Mouse (Mus musculus): ENCODE measurements around the gene Gm4952. TPM values are rescaled to one million over a fixed set of nuclear protein-coding genes. Genes with fewer than 3 reads are reported as not detected.

The Gm4952 gene
- total and polyA plus RNA-seq, 3 experiments: not detected

GRCm38 (mm10) chr19:12608336-12608735 lies 8.6 kb downstream of the Gm4952 start:
- TF ChIP-seq CTCF (IDR thresholded peaks at IDR 0.05): no peak
- no peak for TF ChIP-seq EP300 (IDR thresholded peaks at IDR 0.05; ENCODE audit: insufficient read depth, low read depth, low read length)
- TF ChIP-seq POLR2A (IDR thresholded peaks at IDR 0.05; ENCODE audit: insufficient read depth, low read depth, low read length): no peak
- Histone ChIP-seq H3K9ac (ENCODE audit: low read depth, low read length) (no peak overlapping the region), H3K4me1 (ENCODE audit: control insufficient read depth, insufficient read depth, low read length) (no peaks in the 10 kb centered on the region), H3K4me3 (no peak overlapping the region), H3K79me2 (replicated peaks; ENCODE audit: control insufficient read depth, insufficient read depth, low read length) (no peaks in the 10 kb centered on the region), H3K36me3 (ENCODE audit: control insufficient read depth, insufficient read depth, low read length) (no peaks in the 10 kb centered on the region), H3K27me3 (ENCODE audit: control insufficient read depth, insufficient read depth, low read length) (no peaks in the 10 kb centered on the region), H3K27ac (no peak overlapping the region)
- DNase-seq: no peak
- intact Hi-C loops (cut with DNase I): no loop called here

GRCm38 (mm10) chr19:12613646-12614045 lies 13.9 kb downstream of the Gm4952 start:
- no peaks in the 10 kb centered on the region for H3K36me3 ChIP-seq (ENCODE audit: control insufficient read depth, insufficient read depth, low read length)
- no peak overlapping the region for H3K27ac ChIP-seq
- no peaks in the 10 kb centered on the region for H3K79me2 ChIP-seq (replicated peaks; ENCODE audit: control insufficient read depth, insufficient read depth, low read length)
- intact Hi-C loops (cut with DNase I): no loop called here
- no peak overlapping the region for H3K4me3 ChIP-seq
- no peak overlapping the region for H3K9ac ChIP-seq (ENCODE audit: low read depth, low read length)
- no peak for DNase-seq
- no peak for TF ChIP-seq POLR2A (IDR thresholded peaks at IDR 0.05; ENCODE audit: insufficient read depth, low read depth, low read length)
- no peak for TF ChIP-seq CTCF (IDR thresholded peaks at IDR 0.05)
- TF ChIP-seq EP300 (IDR thresholded peaks at IDR 0.05; ENCODE audit: insufficient read depth, low read depth, low read length): no peak
- H3K4me1 ChIP-seq (ENCODE audit: control insufficient read depth, insufficient read depth, low read length): no peaks in the 10 kb centered on the region
- 70% methylated on average over 1 of the region's 1 CpGs for WGBS
- H3K27me3 ChIP-seq (ENCODE audit: control insufficient read depth, insufficient read depth, low read length): no peaks in the 10 kb centered on the region

DNA sequence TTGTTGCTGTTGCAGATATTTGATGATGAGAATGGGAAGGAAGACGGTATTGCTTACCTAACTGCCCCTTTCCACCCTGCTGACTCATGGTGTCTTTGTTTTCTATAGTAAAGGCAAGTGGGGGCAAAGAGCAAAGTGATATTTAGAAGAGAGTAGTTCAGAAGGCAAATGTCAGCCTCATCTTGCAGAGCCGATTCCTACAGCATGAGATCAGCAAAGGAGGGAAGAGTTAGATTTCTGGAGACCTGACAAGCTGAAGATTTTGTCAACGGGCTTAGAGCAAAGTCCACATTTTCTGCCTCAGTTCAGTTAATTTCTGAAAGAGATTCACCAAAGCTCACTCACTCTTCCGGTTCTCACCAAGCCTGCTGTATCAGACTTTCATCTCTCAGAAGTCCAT lies 33.4 kb downstream of the Gm4952 start, which contains the start of gene Glyat:
Gene Glyat, plus strand, starts transcription at position 133 of the 400 bp plus-strand sequence.
- Histone ChIP-seq H3K79me2 (replicated peaks; ENCODE audit: control insufficient read depth, insufficient read depth, low read length) (no peaks in the 10 kb centered on the region), H3K27me3 (ENCODE audit: control insufficient read depth, insufficient read depth, low read length) (no peaks in the 10 kb centered on the region), H3K36me3 (ENCODE audit: control insufficient read depth, insufficient read depth, low read length) (no peaks in the 10 kb centered on the region), H3K4me1 (ENCODE audit: control insufficient read depth, insufficient read depth, low read length) (no peaks in the 10 kb centered on the region), H3K27ac (no peak within 1 kb of the TSS), H3K4me3 (no peak within 1 kb of the TSS), H3K9ac (ENCODE audit: low read depth, low read length) (no peak within 1 kb of the TSS)
- TF ChIP-seq POLR2A (IDR thresholded peaks at IDR 0.05; ENCODE audit: insufficient read depth, low read depth, low read length) (no peak), CTCF (IDR thresholded peaks at IDR 0.05) (no peak), EP300 (IDR thresholded peaks at IDR 0.05; ENCODE audit: insufficient read depth, low read depth, low read length) (no peak)
- intact Hi-C loops (cut with DNase I): no loop called here
- no peak for DNase-seq
- 54% methylated on average over 4 of the region's 4 CpGs for WGBS

DNA sequence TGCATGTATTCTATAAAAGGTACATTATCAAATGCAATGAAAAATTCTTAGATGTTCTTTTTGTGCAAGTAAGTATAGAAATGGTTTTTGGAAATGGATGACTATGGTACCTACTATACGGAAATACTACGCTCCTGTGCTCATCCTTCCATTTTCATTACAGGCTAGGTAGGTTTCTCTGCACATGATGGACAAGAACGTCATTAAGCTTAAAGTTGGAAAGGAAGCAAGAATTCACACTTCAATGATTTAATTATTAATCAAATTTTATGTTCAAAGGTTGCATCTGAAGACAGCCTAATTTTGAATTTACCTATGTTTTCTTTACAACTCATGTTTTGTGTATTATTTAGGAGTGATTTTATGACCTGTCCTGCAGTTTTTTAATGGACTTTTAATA lies 34.5 kb downstream of the Gm4952 start:
- no peak overlapping the region for H3K9ac ChIP-seq (ENCODE audit: low read depth, low read length)
- TF ChIP-seq POLR2A (IDR thresholded peaks at IDR 0.05; ENCODE audit: insufficient read depth, low read depth, low read length) (no peak), CTCF (IDR thresholded peaks at IDR 0.05) (no peak), EP300 (IDR thresholded peaks at IDR 0.05; ENCODE audit: insufficient read depth, low read depth, low read length) (no peak)
- no peaks in the 10 kb centered on the region for H3K79me2 ChIP-seq (replicated peaks; ENCODE audit: control insufficient read depth, insufficient read depth, low read length)
- WGBS: 81% methylated on average over 3 of the region's 3 CpGs
- H3K4me3 ChIP-seq: no peak overlapping the region
- no peaks in the 10 kb centered on the region for H3K27me3 ChIP-seq (ENCODE audit: control insufficient read depth, insufficient read depth, low read length)
- intact Hi-C loops (cut with DNase I): no loop called here
- H3K4me1 ChIP-seq (ENCODE audit: control insufficient read depth, insufficient read depth, low read length): no peaks in the 10 kb centered on the region
- H3K36me3 ChIP-seq (ENCODE audit: control insufficient read depth, insufficient read depth, low read length): no peaks in the 10 kb centered on the region
- H3K27ac ChIP-seq: no peak overlapping the region
- DNase-seq: no peak

GRCm38 (mm10) chr19:12634963-12635362 lies 35.2 kb downstream of the Gm4952 start:
- Histone ChIP-seq H3K79me2 (replicated peaks; ENCODE audit: control insufficient read depth, insufficient read depth, low read length) (no peaks in the 10 kb centered on the region), H3K27me3 (ENCODE audit: control insufficient read depth, insufficient read depth, low read length) (no peaks in the 10 kb centered on the region), H3K4me1 (ENCODE audit: control insufficient read depth, insufficient read depth, low read length) (no peaks in the 10 kb centered on the region), H3K27ac (no peak overlapping the region), H3K36me3 (ENCODE audit: control insufficient read depth, insufficient read depth, low read length) (no peaks in the 10 kb centered on the region), H3K9ac (ENCODE audit: low read depth, low read length) (no peak overlapping the region), H3K4me3 (no peak overlapping the region)
- TF ChIP-seq EP300 (IDR thresholded peaks at IDR 0.05; ENCODE audit: insufficient read depth, low read depth, low read length): no peak
- TF ChIP-seq CTCF (IDR thresholded peaks at IDR 0.05): no peak
- no peak for TF ChIP-seq POLR2A (IDR thresholded peaks at IDR 0.05; ENCODE audit: insufficient read depth, low read depth, low read length)
- WGBS: 82% methylated on average over 4 of the region's 4 CpGs
- intact Hi-C loops (cut with DNase I): no loop called here
- no peak for DNase-seq

DNA sequence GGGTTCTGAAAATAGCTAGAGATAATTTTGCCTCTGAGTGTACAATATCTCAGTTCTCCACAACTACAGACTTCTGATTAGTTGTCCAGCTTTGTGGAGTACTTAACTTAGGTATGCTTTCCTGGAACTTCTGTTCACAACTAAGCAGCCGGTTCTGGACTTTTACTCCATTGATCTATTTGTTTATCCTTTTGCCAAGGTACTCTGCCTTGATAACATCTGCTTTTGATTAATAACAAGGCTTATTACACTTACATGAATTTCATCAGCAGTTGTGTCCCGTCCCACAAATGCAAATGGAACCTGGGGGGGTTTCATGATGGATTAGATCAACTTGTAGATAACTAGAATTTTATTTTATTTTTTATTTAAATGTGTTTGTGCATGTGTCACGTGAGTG lies 37.1 kb downstream of the Gm4952 start:
- Histone ChIP-seq H3K9ac (ENCODE audit: low read depth, low read length) (no peak overlapping the region), H3K27ac (no peak overlapping the region), H3K4me3 (no peak overlapping the region), H3K79me2 (replicated peaks; ENCODE audit: control insufficient read depth, insufficient read depth, low read length) (no peaks in the 10 kb centered on the region), H3K27me3 (ENCODE audit: control insufficient read depth, insufficient read depth, low read length) (no peaks in the 10 kb centered on the region), H3K4me1 (ENCODE audit: control insufficient read depth, insufficient read depth, low read length) (no peaks in the 10 kb centered on the region), H3K36me3 (ENCODE audit: control insufficient read depth, insufficient read depth, low read length) (no peaks in the 10 kb centered on the region)
- TF ChIP-seq EP300 (IDR thresholded peaks at IDR 0.05; ENCODE audit: insufficient read depth, low read depth, low read length) (no peak), CTCF (IDR thresholded peaks at IDR 0.05) (no peak), POLR2A (IDR thresholded peaks at IDR 0.05; ENCODE audit: insufficient read depth, low read depth, low read length) (no peak)
- intact Hi-C loops (cut with DNase I): no loop called here
- no peak for DNase-seq
- WGBS: 58% methylated on average over 3 of the region's 3 CpGs
